Comparison of ENCODE assay signal across 8 mouse cellular contexts in genomic region chr2:177957145-177957544, GRCm38 (mm10). TPM values are rescaled to one million over a fixed set of nuclear protein-coding genes. Genes with fewer than 3 reads are reported as not detected.
A peak's percentile ranks its signal among the peaks of the same experiment; 100 is the strongest.
DNase-seq lines count a peak whose midpoint lies in the region; ATAC-seq and TF ChIP-seq lines count a peak whose summit lies in the region.
"Not testable (repeated sequence)": the region's sequence is repeated elsewhere in the genome, so short reads cannot be mapped to it uniquely, and the experiment has no call there.

TSS of gene Gm14326 (minus strand) at chr2:177957297.

- TF ChIP-seq CTCF in lung, adult 2 months (IDR thresholded peaks at IDR 0.05; ENCODE audit: insufficient read depth, low read length) = not testable (repeated sequence)

- 0% methylated on average over 7 of the region's 7 CpGs for WGBS in lung, adult 2 months
- 4% methylated on average over 4 of the region's 7 CpGs for WGBS in neural tube, embryonic 15.5 days

- peak; percentile 38 to 48 for DNase-seq in CD8-positive naive resting alpha-beta T cell, adult 2 months (ENCODE audit: low read depth in 2 of 2, low spot score in 2 of 2)
- peak; percentile 10 for DNase-seq in c-Kit-positive CD71-positive TER-119-positive erythroid progenitor cells, embryonic 14.5 days (ENCODE audit: low spot score)
- DNase-seq in forelimb bud, embryonic 11.5 days (ENCODE audit: low read depth, low spot score) = peak; percentile 10
- peak; percentile 90 to 95 for DNase-seq in layer of hippocampus, adult 8-10 months (ENCODE audit: low spot score in 2 of 2)
- DNase-seq in lung, adult 2 months = peak; percentile 80
- DNase-seq in testis, postnatal 10 days (ENCODE audit: low spot score) = peak; percentile 50

- H3K27ac ChIP-seq in neural tube, embryonic 15.5 days (replicated peaks) = not testable (repeated sequence)

- peak within 1 kb of the TSS; percentile 51 for H3K4me2 ChIP-seq in neural tube, embryonic 15.5 days

- not testable (repeated sequence) for ATAC-seq in hematopoietic stem cell, adult 5-6 weeks (replicated peaks in 1 of 2; ENCODE audit: insufficient read depth in 1 of 2, low FRiP score in 2 of 2, low TSS enrichment in 1 of 2, low read depth in 1 of 2, poor library complexity in 2 of 2, severe bottlenecking in 2 of 2); neural tube, embryonic 15.5 days (ENCODE audit: low FRiP score)

- H3K36me3 ChIP-seq in neural tube, embryonic 15.5 days = not testable (repeated sequence)

- TF ChIP-seq POLR2A in lung, adult 2 months (IDR thresholded peaks at IDR 0.05; ENCODE audit: borderline replicate concordance, extremely low read depth, low read depth, low read length) = not testable (repeated sequence)

- not testable (repeated sequence) for H3K4me1 ChIP-seq in lung, adult 2 months (ENCODE audit: control insufficient read depth, insufficient read depth, low read length); neural tube, embryonic 15.5 days

- H3K9me3 ChIP-seq in neural tube, embryonic 15.5 days (replicated peaks) = not testable (repeated sequence)

- H3K9ac ChIP-seq in neural tube, embryonic 15.5 days (replicated peaks) = 0 out of 2 replicates have a peak within 1 kb of the TSS, but pooled peaks have one; percentile 45

- peak within 1 kb of the TSS; percentile 34 for H3K4me3 ChIP-seq in lung, adult 2 months (replicated peaks; ENCODE audit: extremely low read depth, low read depth, low read length)
- peak within 1 kb of the TSS; percentile 46 for H3K4me3 ChIP-seq in neural tube, embryonic 15.5 days (replicated peaks)

- H3K27me3 ChIP-seq in neural tube, embryonic 15.5 days (replicated peaks) = not testable (repeated sequence)

RNA-seq across cellular contexts. Expression of gene Gm14326, which starts in this region (rescaled TPM):
- total RNA-seq in hematopoietic stem cell, adult 5-6 weeks (2017) = 11.1 and 18.1 TPM in 2 replicates
- total RNA-seq in layer of hippocampus, adult 8-10 months (2022) = 10 to 100 TPM; 57.9 to 76.8 (median 68.9) TPM
- polyA plus RNA-seq in lung, adult 2 months (2012; rRNA removed) = 1.2 and 2.3 TPM in 2 replicates
- polyA plus RNA-seq in neural tube, embryonic 15.5 days (2015; fragmentation: Nextera tagmentation; extraction: Ambion mirVana) = 14.0 and 14.1 TPM in 2 replicates

Comparison
In these comparisons a context has a peak if more than half of its experiments do, and no peak if none do; other contexts are left out.
1. DNase-seq: peak in every context shown above with its lines; median percentile 92 in layer of hippocampus, adult 8-10 months; 80 in lung, adult 2 months; 50 in testis, postnatal 10 days; 43 in CD8-positive naive resting alpha-beta T cell, adult 2 months; 10 in c-Kit-positive CD71-positive TER-119-positive erythroid progenitor cells, embryonic 14.5 days; 10 in forelimb bud, embryonic 11.5 days.